Mouse (Mus musculus): ENCODE measurements around the gene Cog4. TPM values are rescaled to one million over a fixed set of nuclear protein-coding genes. Genes with fewer than 3 reads are reported as not detected.

Gene Cog4
- 77.1 and 77.3 TPM in 2 replicates for polyA plus RNA-seq (2015; fragmentation: Nextera tagmentation; extraction: Ambion mirVana)

DNA sequence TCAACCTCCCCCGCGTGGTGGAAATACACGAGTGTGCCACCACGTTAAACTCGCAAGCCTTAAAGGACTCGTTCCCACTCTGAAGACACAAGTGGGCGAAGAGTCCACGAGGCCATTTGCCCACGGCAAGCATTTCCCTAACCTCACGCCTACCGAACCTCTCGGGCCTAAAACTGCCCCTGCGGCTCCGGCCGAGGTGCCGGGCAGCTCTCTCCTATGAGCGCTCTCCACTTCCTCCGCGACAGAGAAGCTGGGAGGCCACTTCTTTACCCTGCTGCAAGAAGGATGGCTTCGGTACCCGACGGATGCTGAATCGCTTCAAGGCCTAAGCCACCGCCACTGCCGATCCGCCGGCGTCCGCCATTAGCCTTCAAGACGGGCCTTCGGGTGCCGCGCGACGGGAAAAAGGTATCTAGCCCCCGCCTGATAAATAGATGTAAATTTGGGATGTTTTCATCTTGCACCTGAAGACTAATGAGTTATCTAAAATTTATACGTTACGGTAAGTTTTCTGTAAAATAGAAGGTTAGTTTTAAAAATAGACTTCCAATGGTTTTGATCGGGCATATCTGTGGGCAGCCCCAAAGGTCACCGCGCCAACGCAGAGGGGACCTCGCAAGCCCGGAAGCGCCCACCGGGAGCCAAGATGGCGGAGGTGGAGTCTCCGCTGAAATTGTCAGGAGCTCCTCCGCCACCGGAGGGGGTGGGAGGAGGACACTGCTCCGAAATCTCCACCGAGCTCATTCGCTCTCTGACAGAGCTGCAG, at the start of gene Cog4, which contains the start of gene Sf3b3:
Gene Cog4, plus strand, starts transcription at position 196 of the 766 bp plus-strand sequence.
Gene Sf3b3, minus strand, starts transcription at position 383 of the 766 bp plus-strand sequence.
- no peaks in the 10 kb centered on the region for H3K9me3 ChIP-seq (replicated peaks)
- peak within 1 kb of the TSS; percentile 88 for H3K4me3 ChIP-seq (replicated peaks)
- peak within 1 kb of the TSS; percentile 90 for H3K9ac ChIP-seq
- H3K36me3 ChIP-seq: peaks cover 52% of the 10 kb centered on the region
- ATAC-seq (replicated peaks; ENCODE audit: low FRiP score): peak; percentile 92
- WGBS: under 1% methylated on average over 53 of the region's 53 CpGs
- H3K27me3 ChIP-seq: no peaks in the 10 kb centered on the region
- H3K4me2 ChIP-seq: peak within 1 kb of the TSS; percentile 71
- peaks cover 31% of the 10 kb centered on the region for H3K4me1 ChIP-seq
- H3K27ac ChIP-seq: peak within 1 kb of the TSS; percentile 94

GRCm38 (mm10) chr8:110797086-110797485, 49.3 kb upstream of the Cog4 start:
- peaks cover 3% of the 10 kb centered on the region; the same call in 1 of the 2 replicates for H3K9me3 ChIP-seq (replicated peaks)
- 95% methylated on average over 8 of the region's 8 CpGs for WGBS
- H3K9ac ChIP-seq: no peak overlapping the region
- no peaks in the 10 kb centered on the region for H3K36me3 ChIP-seq
- H3K4me1 ChIP-seq: peaks cover 22% of the 10 kb centered on the region
- no peaks in the 10 kb centered on the region for H3K27me3 ChIP-seq
- H3K4me3 ChIP-seq (replicated peaks): no peak overlapping the region
- H3K4me2 ChIP-seq: no peak overlapping the region
- H3K27ac ChIP-seq: no peak overlapping the region
- no peak for ATAC-seq (replicated peaks; ENCODE audit: low FRiP score)

DNA sequence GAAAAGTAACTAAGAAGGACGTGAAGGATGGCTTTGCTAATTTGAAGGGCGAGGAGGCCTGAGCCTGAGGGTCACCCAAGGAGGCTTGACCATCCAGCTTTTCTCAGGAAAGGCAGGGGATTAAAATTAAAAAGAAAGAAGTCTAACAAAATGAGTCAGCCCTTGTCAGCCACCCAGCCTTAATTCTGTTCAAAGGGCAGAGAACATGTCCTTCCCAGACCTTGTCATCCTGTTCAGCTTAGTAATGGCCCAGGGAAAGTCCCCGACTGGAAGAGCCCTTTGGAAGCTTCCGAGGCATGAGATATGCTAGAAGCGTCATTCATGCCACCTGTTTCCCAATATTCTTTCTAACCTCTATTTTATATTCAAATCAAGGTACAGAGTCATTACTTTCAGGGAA, 43.4 kb upstream of the Cog4 start:
- Histone ChIP-seq H3K36me3 (no peaks in the 10 kb centered on the region), H3K9me3 (replicated peaks) (no peaks in the 10 kb centered on the region), H3K4me1 (peaks cover 14% of the 10 kb centered on the region), H3K9ac (no peak overlapping the region), H3K27me3 (no peaks in the 10 kb centered on the region), H3K27ac (no peak overlapping the region), H3K4me3 (replicated peaks) (no peak overlapping the region), H3K4me2 (no peak overlapping the region)
- no peak for ATAC-seq (replicated peaks; ENCODE audit: low FRiP score)
- WGBS: 79% methylated on average over 5 of the region's 5 CpGs

DNA sequence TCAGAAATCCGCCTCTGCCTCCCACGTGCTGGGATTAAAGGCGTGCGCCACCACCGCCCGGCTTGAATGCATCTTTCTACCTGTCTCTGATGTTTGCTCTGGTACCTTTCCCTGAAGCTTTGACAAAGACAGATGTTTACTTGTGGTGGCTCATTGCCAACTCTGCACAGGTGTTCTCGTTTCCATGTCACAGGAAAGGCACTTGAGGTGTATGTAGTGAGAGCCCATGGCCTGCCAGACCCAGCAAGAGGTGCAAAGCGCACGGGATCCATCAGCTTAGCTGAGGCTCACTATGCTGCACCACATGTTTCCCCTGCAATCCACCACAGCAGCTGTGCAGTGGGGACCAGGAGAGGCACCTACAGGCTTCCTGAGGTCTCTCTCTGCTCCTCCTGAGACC, 42.5 kb upstream of the Cog4 start:
- H3K9ac ChIP-seq: no peak overlapping the region
- 88% methylated on average over 9 of the region's 9 CpGs for WGBS
- no peaks in the 10 kb centered on the region for H3K27me3 ChIP-seq
- H3K4me1 ChIP-seq: peaks cover 23% of the 10 kb centered on the region
- ATAC-seq (replicated peaks; ENCODE audit: low FRiP score): no peak
- no peak overlapping the region for H3K4me3 ChIP-seq (replicated peaks)
- H3K36me3 ChIP-seq: peaks cover 3% of the 10 kb centered on the region; the same call in 1 of the 2 replicates
- no peak overlapping the region for H3K27ac ChIP-seq
- no peak overlapping the region for H3K4me2 ChIP-seq
- H3K9me3 ChIP-seq (replicated peaks): no peaks in the 10 kb centered on the region

DNA sequence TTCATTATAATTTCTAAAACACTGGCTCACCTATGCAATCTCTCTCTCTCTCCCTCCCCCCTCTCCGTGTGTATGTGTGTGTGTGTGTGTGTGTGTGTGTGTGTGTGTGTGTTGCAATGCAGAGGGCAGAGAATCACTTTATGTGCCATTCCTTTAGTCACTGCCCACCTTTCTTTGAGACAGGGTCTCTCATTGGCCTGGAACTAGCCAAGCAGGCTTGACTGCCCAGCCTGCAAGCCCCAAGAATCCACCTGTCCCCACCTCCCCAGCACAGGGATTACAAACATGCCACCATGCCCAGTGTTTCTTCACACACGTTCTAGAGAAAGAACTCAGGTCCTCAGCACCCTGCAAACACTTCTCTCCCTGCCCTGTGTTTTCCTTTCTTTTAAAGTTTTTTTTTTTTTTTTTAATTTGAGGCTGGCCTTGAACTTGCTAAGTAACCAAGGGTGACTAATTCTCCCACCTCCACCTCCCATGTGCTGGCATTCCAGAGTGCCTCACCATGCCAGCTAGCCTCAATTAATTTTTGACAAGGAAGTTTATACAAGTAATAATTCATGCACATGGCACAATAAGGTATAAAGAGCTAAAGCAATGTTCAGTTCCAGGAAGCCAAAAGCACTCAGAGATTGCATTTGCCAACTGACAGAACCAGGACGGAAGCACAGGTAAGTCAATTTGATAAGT, 41.4 kb upstream of the Cog4 start:
- Histone ChIP-seq H3K4me2 (no peak overlapping the region), H3K4me3 (replicated peaks) (no peak overlapping the region), H3K9ac (no peak overlapping the region), H3K9me3 (replicated peaks) (no peaks in the 10 kb centered on the region), H3K27ac (peak overlapping the region; percentile 43; the same call in 1 of the 2 replicates), H3K27me3 (no peaks in the 10 kb centered on the region), H3K36me3 (peaks cover 14% of the 10 kb centered on the region), H3K4me1 (peaks cover 34% of the 10 kb centered on the region)
- WGBS: 51% methylated on average over 3 of the region's 3 CpGs
- no peak for ATAC-seq (replicated peaks; ENCODE audit: low FRiP score)

DNA sequence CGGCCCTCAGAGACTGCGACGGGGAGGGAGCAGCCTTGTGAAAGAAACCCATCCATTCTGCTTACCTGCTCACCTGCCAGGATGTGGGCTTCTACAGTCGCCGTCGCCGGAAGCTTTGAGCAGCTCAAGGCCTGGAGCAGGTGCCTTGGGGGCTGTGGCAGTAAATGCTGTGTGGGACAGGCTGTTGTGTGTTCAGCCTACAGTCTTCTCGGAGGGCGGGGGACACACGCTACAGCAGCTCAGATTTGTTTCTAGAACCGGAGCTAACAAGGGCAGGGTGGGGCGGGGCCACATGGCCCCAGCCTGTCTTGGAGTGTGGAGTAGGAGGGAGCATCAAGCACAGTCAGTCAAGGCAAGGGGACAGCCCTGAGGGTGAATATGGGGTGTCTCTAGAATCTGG, 40.7 kb upstream of the Cog4 start, which contains the start of gene Il34:
Gene Il34, minus strand, starts transcription at position 256 of the 400 bp plus-strand sequence.
- Histone ChIP-seq H3K36me3 (peaks cover 21% of the 10 kb centered on the region), H3K27me3 (no peaks in the 10 kb centered on the region), H3K4me1 (peaks cover 41% of the 10 kb centered on the region), H3K4me2 (peak within 1 kb of the TSS; percentile 32), H3K4me3 (replicated peaks) (0 out of 2 replicates have a peak within 1 kb of the TSS, but pooled peaks have one; percentile 7), H3K9ac (no peak within 1 kb of the TSS), H3K27ac (peak within 1 kb of the TSS; percentile 43; the same call in 1 of the 2 replicates), H3K9me3 (replicated peaks) (no peaks in the 10 kb centered on the region)
- peak; percentile 49; the same call in 1 of the 2 replicates for ATAC-seq (replicated peaks; ENCODE audit: low FRiP score)
- 35% methylated on average over 12 of the region's 12 CpGs for WGBS

GRCm38 (mm10) chr8:110806146-110806545, 40.3 kb upstream of the Cog4 start:
- WGBS: 84% methylated on average over 1 of the region's 1 CpGs
- no peak overlapping the region for H3K4me2 ChIP-seq
- H3K4me1 ChIP-seq: peaks cover 42% of the 10 kb centered on the region
- H3K4me3 ChIP-seq (replicated peaks): no peak overlapping the region
- peaks cover 26% of the 10 kb centered on the region for H3K36me3 ChIP-seq
- H3K27me3 ChIP-seq: no peaks in the 10 kb centered on the region
- no peaks in the 10 kb centered on the region for H3K9me3 ChIP-seq (replicated peaks)
- no peak for ATAC-seq (replicated peaks; ENCODE audit: low FRiP score)
- H3K9ac ChIP-seq: no peak overlapping the region
- H3K27ac ChIP-seq: 0 out of 2 replicates have a peak overlapping the region, but pooled peaks have one; percentile 16

DNA sequence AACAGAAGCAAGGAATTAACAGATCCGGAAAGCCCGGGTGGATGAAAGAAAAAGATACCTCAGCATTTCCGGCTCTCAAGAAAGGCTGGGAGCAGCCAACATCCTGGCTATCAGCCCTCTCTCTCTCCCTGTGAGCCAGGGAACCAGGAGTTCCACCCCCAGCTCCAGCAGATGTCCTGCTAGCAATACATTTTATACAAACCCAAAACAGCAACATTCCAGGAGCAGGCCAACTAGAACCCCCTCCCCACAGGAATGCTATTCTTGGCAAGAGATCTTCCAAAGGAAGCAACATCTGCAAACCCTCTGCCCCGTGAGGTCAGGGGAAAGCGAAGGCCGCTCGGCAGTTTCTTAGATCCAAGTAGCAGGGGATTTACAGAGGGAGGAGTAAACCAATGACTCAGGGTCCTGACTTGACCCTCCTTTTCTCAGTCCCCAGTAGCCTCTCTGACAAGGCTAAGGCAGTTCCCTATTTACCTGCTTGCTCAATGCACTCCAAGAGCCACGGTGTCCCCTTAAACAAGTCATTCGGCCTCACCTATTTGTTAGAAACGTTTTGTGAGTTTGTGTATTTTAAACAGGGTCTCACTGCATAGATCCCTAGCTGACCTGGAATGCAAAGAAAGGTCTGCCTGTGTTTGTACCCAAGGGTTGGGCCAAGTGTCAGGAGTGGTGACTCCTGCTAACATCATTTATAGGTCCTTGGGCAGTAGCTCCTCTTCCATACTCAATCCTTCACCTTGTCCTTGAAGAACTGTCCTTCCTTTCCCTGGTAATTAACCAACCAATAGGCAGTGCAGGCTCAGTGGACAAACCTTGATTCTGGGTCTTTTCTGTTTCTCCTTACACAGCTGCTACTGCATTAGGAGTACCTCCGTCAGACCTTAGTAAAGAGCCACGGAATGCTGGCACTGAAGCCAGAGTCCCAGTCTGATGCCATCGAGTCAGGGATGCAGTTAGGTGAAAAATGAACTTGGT, 37.6 kb upstream of the Cog4 start:
- Histone ChIP-seq H3K4me1 (peaks cover 42% of the 10 kb centered on the region), H3K27ac (peak overlapping the region; percentile 76), H3K4me2 (no peak overlapping the region), H3K9ac (0 out of 2 replicates have a peak overlapping the region, but pooled peaks have one; percentile 2), H3K4me3 (replicated peaks) (no peak overlapping the region), H3K36me3 (peaks cover 52% of the 10 kb centered on the region), H3K9me3 (replicated peaks) (no peaks in the 10 kb centered on the region), H3K27me3 (no peaks in the 10 kb centered on the region)
- 46% methylated on average over 13 of the region's 13 CpGs for WGBS
- peak; percentile 41 for ATAC-seq (replicated peaks; ENCODE audit: low FRiP score)

- Histone ChIP-seq H3K9me3 (replicated peaks) (no peaks in the 10 kb centered on the region), H3K4me3 (replicated peaks) (no peak overlapping the region), H3K9ac (no peak overlapping the region), H3K4me2 (no peak overlapping the region), H3K27me3 (no peaks in the 10 kb centered on the region), H3K27ac (peak overlapping the region; percentile 76), H3K4me1 (peaks cover 41% of the 10 kb centered on the region), H3K36me3 (peaks cover 63% of the 10 kb centered on the region)
- WGBS: 27% methylated on average over 2 of the region's 2 CpGs
- ATAC-seq (replicated peaks; ENCODE audit: low FRiP score): no peak
Observed at GRCm38 (mm10) chr8:110809831-110810230, 36.6 kb upstream of the Cog4 start.

- WGBS: 83% methylated on average over 7 of the region's 7 CpGs
- Histone ChIP-seq H3K9me3 (replicated peaks) (no peaks in the 10 kb centered on the region), H3K36me3 (peaks cover 70% of the 10 kb centered on the region), H3K27me3 (no peaks in the 10 kb centered on the region), H3K4me3 (replicated peaks) (no peak overlapping the region), H3K27ac (peak overlapping the region; percentile 76), H3K4me2 (no peak overlapping the region), H3K9ac (no peak overlapping the region), H3K4me1 (peaks cover 35% of the 10 kb centered on the region)
- ATAC-seq (replicated peaks; ENCODE audit: low FRiP score): no peak
Observed at GRCm38 (mm10) chr8:110810481-110811065, 35.8 kb upstream of the Cog4 start.

GRCm38 (mm10) chr8:110811116-110811515, 35.3 kb upstream of the Cog4 start:
- H3K4me3 ChIP-seq (replicated peaks): no peak overlapping the region
- H3K27ac ChIP-seq: no peak overlapping the region
- no peaks in the 10 kb centered on the region for H3K9me3 ChIP-seq (replicated peaks)
- no peak overlapping the region for H3K4me2 ChIP-seq
- no peak overlapping the region for H3K9ac ChIP-seq
- peaks cover 30% of the 10 kb centered on the region for H3K4me1 ChIP-seq
- H3K27me3 ChIP-seq: no peaks in the 10 kb centered on the region
- no peak for ATAC-seq (replicated peaks; ENCODE audit: low FRiP score)
- H3K36me3 ChIP-seq: peaks cover 75% of the 10 kb centered on the region
- 93% methylated on average over 3 of the region's 3 CpGs for WGBS

All from kidney, embryonic 15.5 days (tissue).